23 mouse cellular contexts compared by ENCODE assay signal in the genomic region with DNA sequence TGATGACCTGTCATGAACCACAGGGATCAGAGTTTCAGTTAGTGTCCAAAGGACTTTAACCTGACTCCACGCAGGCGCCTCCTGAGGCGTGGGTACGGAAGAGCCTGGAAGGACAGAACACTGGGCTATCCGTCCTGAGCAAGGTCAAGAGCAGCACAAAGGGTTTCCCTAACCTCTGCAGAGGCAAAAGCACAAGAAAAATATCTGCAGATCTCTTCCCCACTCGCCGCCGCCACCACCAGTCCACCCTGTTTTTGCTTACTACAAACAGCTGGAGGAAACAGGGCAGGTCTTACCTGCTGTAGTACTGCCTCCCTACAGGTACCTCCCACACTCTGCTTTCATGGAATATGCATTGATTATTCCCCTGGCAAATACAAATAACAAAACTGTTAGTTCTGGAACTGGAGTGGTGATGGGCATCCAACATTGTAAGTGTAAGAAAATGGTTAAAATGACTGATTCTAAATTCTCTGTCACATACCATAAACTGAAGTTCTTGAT. TPM values are rescaled to one million over a fixed set of nuclear protein-coding genes. Genes with fewer than 3 reads are reported as not detected.
DNase-seq lines count a peak whose midpoint lies in the region; ATAC-seq and TF ChIP-seq lines count a peak whose summit lies in the region.
"Had no signal": no experiment of that assay in that cellular context is flagged by ENCODE, and none has a peak within 500 bp of the region (broad histone marks: within the 10 kb centered on the region; RNA-seq: fewer than 3 reads in every experiment).

No protein-coding gene starts in this region.

- no peak for ATAC-seq in intestine, embryonic 14.5 days (replicated peaks; ENCODE audit: low FRiP score, low TSS enrichment, low read depth)
- ATAC-seq in intestine, embryonic 15.5 days, result no peak
- ATAC-seq in liver, embryonic 11.5 days (replicated peaks; ENCODE audit: low FRiP score), result no peak
- ATAC-seq in liver, postnatal 0 days, result peak; percentile 65
- ATAC-seq: forebrain, embryonic 14.5 days; inflammation-experienced regulatory T-cells, adult 6 months had no signal

- no peaks in the 10 kb centered on the region for H3K9me3 ChIP-seq in intestine, embryonic 14.5 days (ENCODE audit: control insufficient read depth, low read length)
- no peaks in the 10 kb centered on the region for H3K9me3 ChIP-seq in intestine, embryonic 15.5 days
- no peaks in the 10 kb centered on the region for H3K9me3 ChIP-seq in liver, embryonic 11.5 days (ENCODE audit: control insufficient read depth, low read length)
- no peaks in the 10 kb centered on the region for H3K9me3 ChIP-seq in liver, postnatal 0 days (ENCODE audit: low read length)
- H3K9me3 ChIP-seq: embryonic facial prominence, embryonic 15.5 days; heart, embryonic 10.5 days had no signal

- H3K27me3 ChIP-seq in intestine, embryonic 14.5 days (replicated peaks; ENCODE audit: control insufficient read depth, insufficient read depth, low read length), result no peaks in the 10 kb centered on the region
- no peaks in the 10 kb centered on the region for H3K27me3 ChIP-seq in intestine, embryonic 15.5 days (replicated peaks)
- H3K27me3 ChIP-seq in liver, adult 2 months (ENCODE audit: control insufficient read depth, insufficient read depth, low read length), result no peaks in the 10 kb centered on the region
- no peaks in the 10 kb centered on the region for H3K27me3 ChIP-seq in liver, embryonic 11.5 days (replicated peaks; ENCODE audit: control insufficient read depth, insufficient read depth, low read length)
- no peaks in the 10 kb centered on the region for H3K27me3 ChIP-seq in liver, postnatal 0 days (ENCODE audit: insufficient read depth, low read length)
- H3K27me3 ChIP-seq: embryonic facial prominence, embryonic 15.5 days had no signal

- H3K4me3 ChIP-seq in intestine, embryonic 14.5 days (ENCODE audit: low read depth, low read length), result no peak overlapping the region
- H3K4me3 ChIP-seq in intestine, embryonic 15.5 days (replicated peaks), result no peak overlapping the region
- H3K4me3 ChIP-seq in liver, adult 2 months (ENCODE audit: insufficient read depth, low read depth, low read length), result peak overlapping the region; percentile 9; the same call in 1 of the 2 replicates
- no peak overlapping the region for H3K4me3 ChIP-seq in liver, embryonic 11.5 days (ENCODE audit: low read depth, low read length)
- H3K4me3 ChIP-seq in liver, postnatal 0 days (ENCODE audit: low read depth, low read length), result no peak overlapping the region
- H3K4me3 ChIP-seq: embryonic facial prominence, embryonic 15.5 days; gastrocnemius, adult 2 months; heart, embryonic 10.5 days had no signal

- peak; percentile 40 for DNase-seq in intestine, embryonic 14.5 days (ENCODE audit: low spot score)
- DNase-seq in liver, adult 2 months (ENCODE audit: extremely low read depth, low read depth, low spot score), result peak; percentile 86
- DNase-seq in liver, embryonic 11.5 days (ENCODE audit: low spot score), result no peak
- peak; percentile 75 for DNase-seq in kidney, adult 9 months
- no peak for DNase-seq in liver, postnatal 0 days
- DNase-seq in yolk sac, embryonic 10.5 days (ENCODE audit: low spot score), result no peak
- no peak for DNase-seq in left cerebral cortex, adult 8-10 months (ENCODE audit: low spot score in 2 of 2)
- DNase-seq: adrenal gland, postnatal 36 days; cerebellum, adult 9-10 months; gastrocnemius, adult 2 months; heart, postnatal 4 days; lung, postnatal 14 days; right cerebral cortex, adult 18-20 months; right cerebral cortex, postnatal 4 days; thymus, adult 2 months had no signal

- TF ChIP-seq EP300 in liver, postnatal 0 days (IDR thresholded peaks at IDR 0.05; ENCODE audit: low read depth), result no peak

- H3K4me1 ChIP-seq in intestine, embryonic 14.5 days (replicated peaks; ENCODE audit: control insufficient read depth, insufficient read depth, low read length), result 0 out of 2 replicates have a peak, but pooled peaks cover 4% of the 10 kb centered on the region
- peaks cover 3% of the 10 kb centered on the region; the same call in 1 of the 2 replicates for H3K4me1 ChIP-seq in intestine, embryonic 15.5 days (replicated peaks)
- peaks cover 2% of the 10 kb centered on the region; the same call in 1 of the 2 replicates for H3K4me1 ChIP-seq in liver, adult 2 months (ENCODE audit: control insufficient read depth, insufficient read depth, low read length)
- peaks cover 32% of the 10 kb centered on the region for H3K4me1 ChIP-seq in liver, embryonic 11.5 days (replicated peaks; ENCODE audit: control insufficient read depth, insufficient read depth, low read length)
- H3K4me1 ChIP-seq in liver, postnatal 0 days (ENCODE audit: insufficient read depth), result peaks cover 13% of the 10 kb centered on the region

- no peaks in the 10 kb centered on the region for H3K36me3 ChIP-seq in intestine, embryonic 14.5 days (ENCODE audit: control insufficient read depth, insufficient read depth, low read length)
- no peaks in the 10 kb centered on the region for H3K36me3 ChIP-seq in intestine, embryonic 15.5 days
- H3K36me3 ChIP-seq in liver, adult 2 months (ENCODE audit: control insufficient read depth, insufficient read depth, low read length), result no peaks in the 10 kb centered on the region
- H3K36me3 ChIP-seq in liver, embryonic 11.5 days (ENCODE audit: control insufficient read depth, insufficient read depth, low read length), result no peaks in the 10 kb centered on the region
- H3K36me3 ChIP-seq in liver, postnatal 0 days (replicated peaks; ENCODE audit: insufficient read depth, low read length), result no peaks in the 10 kb centered on the region
- H3K36me3 ChIP-seq: embryonic facial prominence, embryonic 15.5 days; heart, embryonic 10.5 days had no signal

- WGBS in intestine, embryonic 14.5 days, result 59% methylated on average over 8 of the region's 8 CpGs
- WGBS in intestine, embryonic 15.5 days, result 63% methylated on average over 8 of the region's 8 CpGs
- WGBS in liver, adult 2 months, result 15% methylated on average over 8 of the region's 8 CpGs
- WGBS in liver, embryonic 11.5 days, result 56% methylated on average over 8 of the region's 8 CpGs
- WGBS in liver, postnatal 0 days (ENCODE audit: insufficient replicate concordance), result 52% methylated on average over 8 of the region's 8 CpGs

- H3K9ac ChIP-seq in intestine, embryonic 14.5 days (ENCODE audit: low read length), result no peak overlapping the region
- H3K9ac ChIP-seq in intestine, embryonic 15.5 days, result no peak overlapping the region
- H3K9ac ChIP-seq in liver, adult 2 months (ENCODE audit: low read depth, low read length), result peak overlapping the region; percentile 41
- H3K9ac ChIP-seq in liver, embryonic 11.5 days (ENCODE audit: low read depth, low read length), result no peak overlapping the region
- H3K9ac ChIP-seq in liver, postnatal 0 days (replicated peaks), result peak overlapping the region; percentile 30; the same call in 1 of the 2 replicates
- H3K9ac ChIP-seq: embryonic facial prominence, embryonic 15.5 days; hindbrain, embryonic 14.5 days; liver, embryonic 14.5 days had no signal

- no peak overlapping the region for H3K27ac ChIP-seq in intestine, embryonic 14.5 days (ENCODE audit: low read depth)
- H3K27ac ChIP-seq in intestine, embryonic 15.5 days, result no peak overlapping the region
- H3K27ac ChIP-seq in liver, adult 2 months (replicated peaks; ENCODE audit: insufficient read depth, low read depth, low read length), result peak overlapping the region; percentile 93
- no peak overlapping the region for H3K27ac ChIP-seq in liver, embryonic 11.5 days (ENCODE audit: low read depth, low read length)
- peak overlapping the region; percentile 18; the same call in 1 of the 2 replicates for H3K27ac ChIP-seq in liver, postnatal 0 days (ENCODE audit: low read depth)
- H3K27ac ChIP-seq: embryonic facial prominence, embryonic 15.5 days; gastrocnemius, adult 2 months; heart, embryonic 10.5 days; hindbrain, embryonic 14.5 days; liver, embryonic 14.5 days had no signal

- no peak overlapping the region for H3K4me2 ChIP-seq in intestine, embryonic 14.5 days (ENCODE audit: low read length)
- no peak overlapping the region for H3K4me2 ChIP-seq in intestine, embryonic 15.5 days (replicated peaks)
- no peak overlapping the region for H3K4me2 ChIP-seq in liver, embryonic 11.5 days
- peak overlapping the region; percentile 55 for H3K4me2 ChIP-seq in liver, postnatal 0 days (ENCODE audit: low read depth, low read length)
- H3K4me2 ChIP-seq: embryonic facial prominence, embryonic 15.5 days; hindbrain, embryonic 14.5 days; midbrain, embryonic 11.5 days had no signal

- no peak for TF ChIP-seq CTCF in liver, adult 2 months (IDR thresholded peaks at IDR 0.05; ENCODE audit: low read depth, low read length)
- no peak for TF ChIP-seq CTCF in liver, postnatal 0 days (IDR thresholded peaks at IDR 0.05; ENCODE audit: low read depth)

- no peaks in the 10 kb centered on the region for H3K79me2 ChIP-seq in liver, adult 2 months (ENCODE audit: control insufficient read depth, insufficient read depth, low read length)

- TF ChIP-seq POLR2A in liver, adult 2 months (IDR thresholded peaks at IDR 0.05; ENCODE audit: extremely low read depth, insufficient read depth, low read length), result 0 out of 2 replicates have a peak, but pooled peaks have one; percentile 14

RNA-seq across cellular contexts. Expression of a gene that starts 25.5 kb away (rescaled TPM):
- polyA plus RNA-seq in intestine, embryonic 14.5 days (2014; fragmentation: Nextera tagmentation; extraction: Ambion mirVana), result 84.8 and 85.3 TPM in 2 replicates
- 87.6 and 88.9 TPM in 2 replicates for polyA plus RNA-seq in intestine, embryonic 15.5 days (2015; fragmentation: Nextera tagmentation; extraction: Ambion mirVana)
- total RNA-seq in liver, adult 2 months (2014; rRNA removed), result 1.9 and 2.4 TPM in 2 replicates
- 0.76 and 1.4 TPM in 2 replicates for polyA plus RNA-seq in liver, adult 2 months (2012; rRNA removed)
- polyA plus RNA-seq in liver, embryonic 11.5 days (2014; fragmentation: Nextera tagmentation; extraction: Ambion mirVana), result 116 and 118 TPM in 2 replicates
- 39.9 and 43.4 TPM in 2 replicates for polyA plus RNA-seq in liver, postnatal 0 days (2015; fragmentation: Nextera tagmentation; extraction: Ambion mirVana)
- 10 to 100 TPM; 24.6 to 30.7 (median 27.3) TPM for total RNA-seq in left cerebral cortex, adult 8-10 months (2022)

RNA-seq across cellular contexts. Expression of a gene that starts 55.6 kb away (rescaled TPM):
- polyA plus RNA-seq in intestine, embryonic 14.5 days (2014; fragmentation: Nextera tagmentation; extraction: Ambion mirVana), result 1,450 and 1,529 TPM in 2 replicates
- 1,893 and 1,941 TPM in 2 replicates for polyA plus RNA-seq in intestine, embryonic 15.5 days (2015; fragmentation: Nextera tagmentation; extraction: Ambion mirVana)
- 1,154 and 1,241 TPM in 2 replicates for total RNA-seq in liver, adult 2 months (2014; rRNA removed)
- 7,340 and 8,771 TPM in 2 replicates for polyA plus RNA-seq in liver, adult 2 months (2012; rRNA removed)
- polyA plus RNA-seq in liver, embryonic 11.5 days (2014; fragmentation: Nextera tagmentation; extraction: Ambion mirVana), result 3,796 and 3,887 TPM in 2 replicates
- polyA plus RNA-seq in liver, postnatal 0 days (2015; fragmentation: Nextera tagmentation; extraction: Ambion mirVana), result 4,793 and 5,083 TPM in 2 replicates
- total RNA-seq in left cerebral cortex, adult 8-10 months (2022), result 1,000 to 10,000 TPM; 2,793 to 3,196 (median 2,896) TPM

Comparison
In these comparisons a context has a peak if more than half of its experiments do, and no peak if none do; other contexts are left out.
1. DNase-seq: peak in intestine, embryonic 14.5 days (single experiment), liver, adult 2 months (single experiment) and kidney, adult 9 months (single experiment); none in liver, embryonic 11.5 days (single experiment), liver, postnatal 0 days (single experiment), yolk sac, embryonic 10.5 days (single experiment) and left cerebral cortex, adult 8-10 months (0 of 2).
2. H3K27ac ChIP-seq: peak in liver, adult 2 months (single experiment) and liver, postnatal 0 days (single experiment); none in intestine, embryonic 14.5 days (single experiment), intestine, embryonic 15.5 days (single experiment) and liver, embryonic 11.5 days (single experiment).
3. H3K9ac ChIP-seq: peak in liver, adult 2 months (single experiment) and liver, postnatal 0 days (single experiment); none in intestine, embryonic 14.5 days (single experiment), intestine, embryonic 15.5 days (single experiment) and liver, embryonic 11.5 days (single experiment).
4. RNA of a gene that starts 25.5 kb away (polyA plus RNA-seq): 116 to 118 TPM in liver, embryonic 11.5 days, 87.6 to 88.9 TPM in intestine, embryonic 15.5 days, 84.8 to 85.3 TPM in intestine, embryonic 14.5 days and 39.9 to 43.4 TPM in liver, postnatal 0 days; 0.76 to 1.4 TPM in liver, adult 2 months; every median in the first group is over 10 times any median in the second.